Mouse (Mus musculus) midbrain, embryonic 15.5 days (tissue): Measurements from ENCODE around the gene Clic5. TPM values are rescaled to one million over a fixed set of nuclear protein-coding genes. Genes with fewer than 3 reads are reported as not detected.

Experiments used
- ATAC-seq: fragments of 200-750 bp; cut with Nextera tagmentation; replicated peaks from 2 replicates; pipeline ENCODE4 v1.8.0; 2017; ENCODE audit warnings: moderate TSS enrichment
- H3K27ac ChIP-seq: fragments of 300-500 bp; sonication (generic); 2 replicates; pipeline ENCODE4 v1.5.1; 2015; ENCODE audit warnings: mild to moderate bottlenecking, inconsistent platforms
- H3K27me3 ChIP-seq: fragments of 300-500 bp; sonication (generic); replicated peaks from 2 replicates; pipeline ENCODE4 v1.6.1; 2015; ENCODE audit warnings: inconsistent platforms
- H3K36me3 ChIP-seq: fragments of 300-500 bp; sonication (generic); replicated peaks from 2 replicates; pipeline ENCODE4 v1.6.1; 2015; ENCODE audit warnings: inconsistent platforms
- H3K4me1 ChIP-seq: fragments of 300-500 bp; sonication (generic); 2 replicates; pipeline ENCODE4 v1.6.1; 2015; ENCODE audit warnings: inconsistent platforms
- H3K4me2 ChIP-seq: fragments of 300-500 bp; sonication (generic); 2 replicates; pipeline ENCODE4 v1.6.1; 2015; ENCODE audit warnings: inconsistent platforms, mild to moderate bottlenecking, moderate library complexity
- H3K4me3 ChIP-seq: fragments of 300-500 bp; sonication (generic); 2 replicates; pipeline ENCODE4 v1.5.1; 2015; ENCODE audit warnings: mild to moderate bottlenecking, inconsistent platforms
- H3K9ac ChIP-seq: fragments of 300-500 bp; sonication (generic); 2 replicates; pipeline ENCODE4 v1.6.1; 2015; ENCODE audit warnings: mild to moderate bottlenecking, inconsistent platforms
- H3K9me3 ChIP-seq: fragments of 300-500 bp; sonication (generic); 2 replicates; pipeline ENCODE4 v1.6.1; 2016; ENCODE audit warnings: inconsistent platforms
- WGBS: fragments of 180-500 bp; shearing (Covaris S2); methylation state at CpG from one replicate; pipeline ENCODE4 v1.1.7; 2015; ENCODE audit warnings: mixed read lengths; 5-methylcytosine and 5-hydroxymethylcytosine counted together
- polyA plus RNA-seq: library from polyadenylated mRNA; unstranded; fragments of >200 nt; fragmentation: Nextera tagmentation; extraction: Ambion mirVana; gene quantifications from 2 replicates; pipeline ENCODE4 v1.2.1, GENCODE M21; 2015

Gene Clic5
- polyA plus RNA-seq, 1 experiment from 2014 or later = 0.44 TPM

GRCm38 (mm10) chr17:44202952-44203351 lies 14.6 kb downstream of the Clic5 start:
- 92% methylated on average over 5 of the region's 5 CpGs for WGBS
- no peak for ATAC-seq
- no peak overlapping the region for H3K4me2 ChIP-seq

DNA sequence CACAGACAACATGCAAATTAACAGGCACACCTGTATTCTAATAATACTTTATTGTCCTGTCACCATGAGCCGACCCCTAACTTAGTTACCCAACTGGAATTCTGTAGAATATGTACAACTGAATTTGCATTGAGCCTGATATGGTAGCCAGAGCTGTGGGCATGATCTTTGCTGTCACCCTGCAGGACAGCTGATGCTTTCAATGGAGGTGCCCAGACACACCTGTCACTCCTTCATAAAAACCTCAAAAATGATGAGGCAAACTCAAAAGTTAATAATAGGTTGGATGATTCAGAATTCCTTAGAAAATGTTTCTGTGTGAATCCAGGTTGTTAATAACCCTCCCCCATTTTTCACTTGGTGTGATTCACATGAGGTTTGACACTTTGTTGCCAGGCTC lies 16.4 kb downstream of the Clic5 start:
- ATAC-seq = no peak
- H3K4me3 ChIP-seq = no peak overlapping the region
- no peaks in the 10 kb centered on the region for H3K9me3 ChIP-seq
- no peaks in the 10 kb centered on the region for H3K36me3 ChIP-seq
- H3K4me1 ChIP-seq = no peaks in the 10 kb centered on the region
- H3K4me2 ChIP-seq = no peak overlapping the region
- H3K9ac ChIP-seq = no peak overlapping the region
- no peaks in the 10 kb centered on the region for H3K27me3 ChIP-seq
- 93% methylated on average over 1 of the region's 1 CpGs for WGBS
- no peak overlapping the region for H3K27ac ChIP-seq

More at GRCm38 (mm10) chr17:44202952-44203351, 14.6 kb downstream of the Clic5 start:
- Histone ChIP-seq H3K9ac (no peak overlapping the region), H3K36me3 (no peaks in the 10 kb centered on the region), H3K9me3 (no peaks in the 10 kb centered on the region), H3K27me3 (no peaks in the 10 kb centered on the region), H3K4me1 (no peaks in the 10 kb centered on the region), H3K4me3 (no peak overlapping the region), H3K27ac (no peak overlapping the region)

- no peak overlapping the region for H3K9ac ChIP-seq
- no peaks in the 10 kb centered on the region for H3K36me3 ChIP-seq
- no peak overlapping the region for H3K27ac ChIP-seq
- no peak overlapping the region for H3K4me2 ChIP-seq
- no peak for ATAC-seq
- no peaks in the 10 kb centered on the region for H3K9me3 ChIP-seq
- 87% methylated on average over 3 of the region's 3 CpGs for WGBS
- H3K4me3 ChIP-seq = no peak overlapping the region
- H3K27me3 ChIP-seq = no peaks in the 10 kb centered on the region
- H3K4me1 ChIP-seq = no peaks in the 10 kb centered on the region
Observed at GRCm38 (mm10) chr17:44205562-44205961, 17.2 kb downstream of the Clic5 start.

- no peak overlapping the region for H3K4me3 ChIP-seq
- no peak overlapping the region for H3K27ac ChIP-seq
- no peaks in the 10 kb centered on the region for H3K36me3 ChIP-seq
- WGBS = 77% methylated on average over 4 of the region's 4 CpGs
- H3K27me3 ChIP-seq = no peaks in the 10 kb centered on the region
- no peak overlapping the region for H3K4me2 ChIP-seq
- no peaks in the 10 kb centered on the region for H3K9me3 ChIP-seq
- no peak for ATAC-seq
- no peaks in the 10 kb centered on the region for H3K4me1 ChIP-seq
- no peak overlapping the region for H3K9ac ChIP-seq
Observed at GRCm38 (mm10) chr17:44208900-44209299, 20.5 kb downstream of the Clic5 start.

DNA sequence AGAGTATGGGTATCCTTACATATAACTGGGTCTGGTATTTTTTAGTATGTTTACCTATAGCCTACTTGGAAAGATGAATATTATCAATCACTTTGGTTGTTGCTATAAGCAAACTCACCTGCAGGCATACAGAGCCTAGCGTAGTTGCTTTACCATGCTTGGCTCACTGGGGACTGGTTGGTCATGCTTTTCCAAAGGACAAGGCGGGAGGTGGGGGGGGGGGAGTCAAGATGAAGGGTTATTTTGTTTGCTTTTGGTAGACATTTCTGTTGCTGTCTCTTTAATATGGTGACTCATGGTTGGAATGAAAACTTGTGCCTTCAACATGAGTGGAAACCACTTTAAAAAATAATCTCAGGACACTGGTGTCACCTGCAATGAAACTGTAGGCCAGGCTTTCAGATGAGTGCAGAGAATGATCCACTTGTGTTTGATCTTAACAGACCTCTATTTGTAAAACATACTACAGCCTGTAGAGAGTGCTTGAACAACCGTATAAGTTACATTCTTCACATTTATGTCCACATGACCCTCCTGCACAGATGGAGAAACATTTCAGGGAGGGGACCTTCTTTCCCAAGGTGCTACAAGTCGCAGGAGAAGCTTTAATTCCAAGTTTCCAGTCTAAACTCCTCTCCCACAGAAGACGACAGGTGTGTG lies 24.7 kb downstream of the Clic5 start:
- Histone ChIP-seq H3K27ac (no peak overlapping the region), H3K36me3 (no peaks in the 10 kb centered on the region), H3K9ac (no peak overlapping the region), H3K4me2 (no peak overlapping the region), H3K9me3 (no peaks in the 10 kb centered on the region), H3K4me3 (no peak overlapping the region), H3K27me3 (no peaks in the 10 kb centered on the region), H3K4me1 (no peaks in the 10 kb centered on the region)
- WGBS = 91% methylated on average over 5 of the region's 5 CpGs
- no peak for ATAC-seq

- no peaks in the 10 kb centered on the region for H3K4me1 ChIP-seq
- no peak overlapping the region for H3K27ac ChIP-seq
- no peak overlapping the region for H3K4me3 ChIP-seq
- no peaks in the 10 kb centered on the region for H3K27me3 ChIP-seq
- no peaks in the 10 kb centered on the region for H3K9me3 ChIP-seq
- 85% methylated on average over 9 of the region's 9 CpGs for WGBS
- ATAC-seq = no peak
- no peaks in the 10 kb centered on the region for H3K36me3 ChIP-seq
- H3K4me2 ChIP-seq = no peak overlapping the region
- no peak overlapping the region for H3K9ac ChIP-seq
Observed at GRCm38 (mm10) chr17:44215196-44215799, 26.9 kb downstream of the Clic5 start.

DNA sequence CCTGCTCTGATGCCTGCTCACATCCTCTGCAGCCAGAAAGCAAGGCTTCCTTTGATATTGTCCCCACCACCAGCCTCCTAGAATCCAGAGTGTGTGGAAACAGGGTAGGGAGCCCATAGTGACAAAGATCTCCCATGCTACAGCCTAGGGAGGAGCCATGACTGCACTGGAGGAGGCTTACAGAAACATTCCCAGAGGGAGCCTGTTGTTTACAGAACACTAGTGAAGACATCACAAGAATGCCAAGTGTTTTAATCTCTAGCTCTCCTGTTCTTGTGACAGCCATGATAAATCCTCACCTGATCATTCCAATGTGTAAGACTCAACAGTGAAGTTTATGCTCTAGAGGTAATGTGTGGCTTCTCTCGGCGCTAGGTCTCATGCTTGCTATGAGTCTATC lies 28.8 kb downstream of the Clic5 start:
- Histone ChIP-seq H3K27me3 (no peaks in the 10 kb centered on the region), H3K4me3 (no peak overlapping the region), H3K9me3 (no peaks in the 10 kb centered on the region), H3K27ac (no peak overlapping the region), H3K4me1 (no peaks in the 10 kb centered on the region), H3K36me3 (no peaks in the 10 kb centered on the region), H3K9ac (no peak overlapping the region), H3K4me2 (no peak overlapping the region)
- no peak for ATAC-seq
- WGBS = 97% methylated on average over 2 of the region's 2 CpGs

DNA sequence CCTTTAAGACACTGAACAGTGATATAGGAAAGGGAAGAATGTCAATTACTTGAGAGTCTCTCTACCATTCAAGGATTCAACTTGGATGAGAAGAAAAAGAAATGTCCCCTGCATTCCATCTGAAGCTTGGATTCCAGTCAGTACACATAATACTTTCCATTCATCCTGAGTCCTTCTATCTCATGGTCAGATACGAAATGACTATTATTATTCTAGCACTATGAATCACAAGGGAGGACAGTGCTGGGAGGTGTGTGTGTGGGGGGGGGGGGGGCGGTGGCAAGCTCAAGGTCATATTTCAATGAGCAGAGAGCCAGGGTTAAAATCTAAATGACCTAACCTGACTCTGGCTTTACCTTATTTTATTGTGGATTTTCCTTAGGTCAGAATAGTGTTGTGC lies 31.6 kb downstream of the Clic5 start:
- H3K27ac ChIP-seq = no peak overlapping the region
- no peak for ATAC-seq
- H3K4me1 ChIP-seq = no peaks in the 10 kb centered on the region
- WGBS = 79% methylated on average over 2 of the region's 2 CpGs
- no peaks in the 10 kb centered on the region for H3K27me3 ChIP-seq
- H3K4me3 ChIP-seq = no peak overlapping the region
- no peak overlapping the region for H3K4me2 ChIP-seq
- no peak overlapping the region for H3K9ac ChIP-seq
- no peaks in the 10 kb centered on the region for H3K36me3 ChIP-seq
- no peaks in the 10 kb centered on the region for H3K9me3 ChIP-seq

GRCm38 (mm10) chr17:44228428-44228827 lies 40.0 kb downstream of the Clic5 start:
- WGBS = 88% methylated on average over 5 of the region's 5 CpGs
- Histone ChIP-seq H3K36me3 (no peaks in the 10 kb centered on the region), H3K4me2 (no peak overlapping the region), H3K9me3 (no peaks in the 10 kb centered on the region), H3K27ac (no peak overlapping the region), H3K27me3 (no peaks in the 10 kb centered on the region), H3K9ac (no peak overlapping the region), H3K4me3 (no peak overlapping the region), H3K4me1 (no peaks in the 10 kb centered on the region)
- ATAC-seq = no peak

DNA sequence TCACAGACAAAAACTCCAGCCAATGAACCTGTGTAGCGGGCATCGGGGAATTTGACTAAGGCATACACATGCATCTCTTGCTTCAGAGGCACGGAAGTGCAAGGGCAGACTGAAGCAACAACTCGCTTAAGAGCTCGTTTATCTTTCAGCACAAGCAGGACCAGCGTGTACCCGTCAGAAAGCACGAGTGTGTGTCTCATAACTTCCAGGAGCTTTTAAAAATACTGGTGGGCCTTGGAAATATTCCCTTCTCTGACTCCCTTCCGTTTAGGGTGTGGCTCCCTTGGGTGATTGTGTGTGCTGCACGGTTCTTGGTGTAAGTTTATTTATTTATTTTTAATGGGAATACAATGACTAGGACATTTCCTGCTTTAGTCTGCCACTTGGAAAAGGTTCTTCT lies 41.7 kb downstream of the Clic5 start:
- Histone ChIP-seq H3K9me3 (no peaks in the 10 kb centered on the region), H3K4me1 (no peaks in the 10 kb centered on the region), H3K27ac (no peak overlapping the region), H3K4me3 (no peak overlapping the region), H3K9ac (no peak overlapping the region), H3K27me3 (no peaks in the 10 kb centered on the region), H3K4me2 (no peak overlapping the region), H3K36me3 (no peaks in the 10 kb centered on the region)
- ATAC-seq = no peak
- 85% methylated on average over 10 of the region's 10 CpGs for WGBS

DNA sequence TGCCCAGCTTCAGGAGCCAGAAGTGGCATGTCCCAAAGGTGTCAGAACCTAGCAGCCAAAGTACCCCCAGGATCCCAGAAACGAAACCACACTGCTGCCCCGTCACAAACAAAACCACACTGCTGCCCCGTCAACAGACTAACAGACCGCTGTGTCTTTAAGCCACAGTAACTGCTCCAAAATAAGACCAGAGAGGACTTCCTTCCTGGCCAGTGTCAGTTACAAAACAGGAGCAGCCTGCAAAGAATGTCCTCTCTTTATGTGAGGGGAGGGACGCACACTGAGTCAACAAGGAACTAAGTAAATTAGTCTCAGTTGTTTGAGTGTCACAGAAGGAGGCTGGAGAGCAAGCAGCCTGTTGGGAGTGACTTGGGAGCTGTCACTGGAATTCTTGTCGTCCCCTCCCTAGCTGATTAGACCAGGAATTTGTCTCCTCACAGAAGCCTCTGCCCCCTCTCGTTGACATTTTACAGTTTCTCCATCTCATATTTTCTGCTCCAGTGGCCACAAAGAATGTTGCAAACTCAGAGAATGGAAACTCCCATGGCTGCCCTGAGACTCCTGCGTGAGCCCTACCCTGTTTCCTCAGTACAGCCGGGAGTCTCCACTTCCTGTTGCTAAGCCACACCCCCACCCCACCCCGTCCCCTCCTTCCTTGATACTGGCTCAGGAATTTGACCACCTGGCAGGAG lies 50.8 kb downstream of the Clic5 start:
- no peaks in the 10 kb centered on the region for H3K36me3 ChIP-seq
- H3K27me3 ChIP-seq = no peaks in the 10 kb centered on the region
- peak overlapping the region; percentile 21; the same call in 1 of the 2 replicates for H3K4me2 ChIP-seq
- no peaks in the 10 kb centered on the region for H3K4me1 ChIP-seq
- no peak overlapping the region for H3K4me3 ChIP-seq
- WGBS = 22% methylated on average over 10 of the region's 10 CpGs
- H3K9me3 ChIP-seq = no peaks in the 10 kb centered on the region
- H3K27ac ChIP-seq = no peak overlapping the region
- no peak for ATAC-seq
- H3K9ac ChIP-seq = no peak overlapping the region

DNA sequence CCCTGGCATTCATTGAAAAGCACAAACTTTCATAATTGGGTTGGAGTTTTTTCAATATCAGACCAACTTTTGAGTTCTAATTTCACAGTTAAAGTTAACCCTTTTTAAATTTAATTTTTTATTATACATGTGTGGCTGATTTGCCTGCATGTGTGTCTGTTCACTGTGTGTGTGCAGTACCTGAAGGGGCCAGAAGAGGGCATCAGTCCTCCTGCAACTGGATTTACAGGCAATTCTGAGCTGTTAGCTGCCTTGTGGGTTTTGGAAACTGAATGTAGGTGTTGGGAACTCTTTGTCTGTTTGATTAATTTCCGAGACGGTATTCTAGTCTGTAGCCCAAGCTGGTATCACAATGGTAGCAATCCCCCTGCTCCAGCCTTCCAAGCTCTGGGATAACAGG lies 52.4 kb downstream of the Clic5 start:
- H3K27me3 ChIP-seq = no peaks in the 10 kb centered on the region
- WGBS = 100% methylated on average over 2 of the region's 2 CpGs
- no peaks in the 10 kb centered on the region for H3K36me3 ChIP-seq
- no peak overlapping the region for H3K9ac ChIP-seq
- H3K27ac ChIP-seq = no peak overlapping the region
- no peak overlapping the region for H3K4me2 ChIP-seq
- ATAC-seq = no peak
- H3K9me3 ChIP-seq = no peaks in the 10 kb centered on the region
- no peaks in the 10 kb centered on the region for H3K4me1 ChIP-seq
- H3K4me3 ChIP-seq = no peak overlapping the region

DNA sequence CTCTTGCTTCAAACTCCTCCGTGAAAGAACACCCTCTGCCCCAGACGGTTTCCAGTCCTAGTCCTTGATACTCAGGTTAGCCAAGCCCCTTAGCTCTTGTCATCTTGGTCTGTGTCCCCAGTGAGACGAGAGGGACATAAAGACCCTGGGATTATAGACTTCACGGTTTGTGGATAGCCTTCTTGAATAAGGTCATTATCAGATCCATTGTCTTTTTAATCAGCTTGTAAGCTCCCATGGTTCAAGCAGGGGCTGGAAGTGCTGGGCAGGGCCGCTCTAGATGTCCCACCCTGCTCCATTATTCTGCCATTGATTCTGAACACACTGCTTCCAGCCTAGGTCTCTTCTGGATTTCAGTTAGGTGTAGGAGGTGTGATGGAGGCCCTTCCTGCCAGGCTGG lies 55.7 kb downstream of the Clic5 start:
- H3K9ac ChIP-seq = no peak overlapping the region
- H3K27ac ChIP-seq = no peak overlapping the region
- ATAC-seq = no peak
- H3K4me3 ChIP-seq = no peak overlapping the region
- H3K9me3 ChIP-seq = no peaks in the 10 kb centered on the region
- no peaks in the 10 kb centered on the region for H3K27me3 ChIP-seq
- 17% methylated on average over 5 of the region's 5 CpGs for WGBS
- no peaks in the 10 kb centered on the region for H3K4me1 ChIP-seq
- no peaks in the 10 kb centered on the region for H3K36me3 ChIP-seq
- no peak overlapping the region for H3K4me2 ChIP-seq
